Mouse (Mus musculus) midbrain, embryonic 14.5 days (tissue): Measurements from ENCODE around the gene Btbd2. TPM values are rescaled to one million over a fixed set of nuclear protein-coding genes. Genes with fewer than 3 reads are reported as not detected.
A peak's percentile ranks its signal among the peaks of the same experiment; 100 is the strongest.
"Not testable (repeated sequence)": the region's sequence is repeated elsewhere in the genome, so short reads cannot be mapped to it uniquely, and the experiment has no call there.

ENCODE experiments used
- ATAC-seq: fragments of 200-750 bp; cut with Nextera tagmentation; 2 replicates; pipeline ENCODE4 v1.8.0; 2017; ENCODE audit warnings: moderate number of reproducible peaks, moderate library complexity; ENCODE audit not compliant: low FRiP score, low TSS enrichment
- DNase-seq: peaks from one replicate; pipeline ENCODE4 v3.0.0-alpha.2; 2015
- H3K27ac ChIP-seq: fragments of 300-500 bp; sonication (generic); replicated peaks from 2 replicates; pipeline ENCODE4 v1.5.1; 2014; ENCODE audit warnings: mild to moderate bottlenecking, low read depth, low read length, moderate library complexity
- H3K27me3 ChIP-seq: fragments of 300-500 bp; sonication (generic); 2 replicates; pipeline ENCODE4 v1.6.1; 2014; ENCODE audit warnings: low read length, control low read depth, mixed read lengths; ENCODE audit not compliant: control insufficient read depth, insufficient read depth
- H3K36me3 ChIP-seq: fragments of 300-500 bp; sonication (generic); 2 replicates; pipeline ENCODE4 v1.6.1; 2014; ENCODE audit warnings: low read length, control low read depth; ENCODE audit not compliant: control insufficient read depth, insufficient read depth
- H3K4me1 ChIP-seq: fragments of 300-500 bp; sonication (generic); 2 replicates; pipeline ENCODE4 v1.6.1; 2014; ENCODE audit warnings: mild to moderate bottlenecking, antibody characterized with exemption, low read length, control low read depth; ENCODE audit not compliant: control insufficient read depth, insufficient read depth
- H3K4me2 ChIP-seq: fragments of 300-500 bp; sonication (generic); 2 replicates; pipeline ENCODE4 v1.6.1; 2014; ENCODE audit warnings: mild to moderate bottlenecking, low read length, moderate library complexity
- H3K4me3 ChIP-seq: fragments of 300-500 bp; sonication (generic); replicated peaks from 2 replicates; pipeline ENCODE4 v1.5.1; 2014; ENCODE audit warnings: low read depth, low read length
- H3K9ac ChIP-seq: fragments of 300-500 bp; sonication (generic); replicated peaks from 2 replicates; pipeline ENCODE4 v1.6.1; 2014; ENCODE audit warnings: mild to moderate bottlenecking, low read length, moderate library complexity
- H3K9me3 ChIP-seq: fragments of 300-500 bp; sonication (generic); 2 replicates; pipeline ENCODE4 v1.6.1; 2016; ENCODE audit warnings: low read length, control low read depth, mixed read lengths; ENCODE audit not compliant: control insufficient read depth
- WGBS: fragments of 180-500 bp; shearing (Covaris S2); extraction: QIAGEN DNeasy Blood & Tissue Kit; methylation state at CpG from one replicate; pipeline ENCODE4 v1.1.7; 2014; 5-methylcytosine and 5-hydroxymethylcytosine counted together
- polyA plus RNA-seq: library from polyadenylated mRNA; unstranded; fragments of >200 nt; fragmentation: Nextera tagmentation; extraction: Ambion mirVana; gene quantifications from 2 replicates; pipeline ENCODE4 v1.2.1, GENCODE M21; 2014

Btbd2 gene
- polyA plus RNA-seq, 1 experiment from 2014 or later: 80.1 TPM

GRCm38 (mm10) chr10:80649910-80650309, 7.0 kb downstream of the Btbd2 start:
- not testable (repeated sequence) for H3K4me2 ChIP-seq, H3K27me3 ChIP-seq, DNase-seq, H3K4me3 ChIP-seq, H3K4me1 ChIP-seq, ATAC-seq, H3K27ac ChIP-seq, H3K9ac ChIP-seq, H3K9me3 ChIP-seq
- WGBS: 94% methylated on average over 6 of the region's 6 CpGs
- H3K36me3 ChIP-seq: peaks cover 41% of the 10 kb centered on the region

- ATAC-seq (no peak), DNase-seq (no peak)
- 94% methylated on average over 10 of the region's 10 CpGs for WGBS
- no peaks in the 10 kb centered on the region for H3K9me3 ChIP-seq
- H3K4me1 ChIP-seq: no peaks in the 10 kb centered on the region
- no peak overlapping the region for H3K9ac ChIP-seq
- no peak overlapping the region for H3K4me3 ChIP-seq
- H3K36me3 ChIP-seq: peaks cover 68% of the 10 kb centered on the region
- no peaks in the 10 kb centered on the region for H3K27me3 ChIP-seq
- H3K4me2 ChIP-seq: no peak overlapping the region
- no peak overlapping the region for H3K27ac ChIP-seq
These were observed 9.9 kb downstream of the Btbd2 start for GRCm38 (mm10) chr10:80646936-80647335.

- WGBS: 90% methylated on average over 6 of the region's 6 CpGs
- peaks cover 69% of the 10 kb centered on the region for H3K36me3 ChIP-seq
These were observed 21.5 kb downstream of the Btbd2 start for GRCm38 (mm10) chr10:80635345-80635744.

GRCm38 (mm10) chr10:80628925-80629324, 27.9 kb downstream of the Btbd2 start:
- ATAC-seq (no peak), DNase-seq (no peak)
- H3K4me3 ChIP-seq: no peak overlapping the region
- H3K27me3 ChIP-seq: no peaks in the 10 kb centered on the region
- H3K36me3 ChIP-seq: peaks cover 5% of the 10 kb centered on the region; the same call in 1 of the 2 replicates
- no peak overlapping the region for H3K9ac ChIP-seq
- no peaks in the 10 kb centered on the region for H3K9me3 ChIP-seq
- no peak overlapping the region for H3K4me2 ChIP-seq
- WGBS: 82% methylated on average over 9 of the region's 9 CpGs
- no peak overlapping the region for H3K27ac ChIP-seq
- H3K4me1 ChIP-seq: peaks cover 9% of the 10 kb centered on the region

More at GRCm38 (mm10) chr10:80635345-80635744, 21.5 kb downstream of the Btbd2 start:
- DNase-seq (no peak), ATAC-seq (no peak)
- Histone ChIP-seq H3K4me3 (no peak overlapping the region), H3K4me2 (no peak overlapping the region), H3K9me3 (no peaks in the 10 kb centered on the region), H3K4me1 (no peaks in the 10 kb centered on the region), H3K27ac (no peak overlapping the region), H3K9ac (no peak overlapping the region), H3K27me3 (no peaks in the 10 kb centered on the region)

- H3K36me3 ChIP-seq: 0 out of 2 replicates have a peak, but pooled peaks cover 3% of the 10 kb centered on the region
- no peak for ATAC-seq
- no peaks in the 10 kb centered on the region for H3K9me3 ChIP-seq
- H3K27me3 ChIP-seq: no peaks in the 10 kb centered on the region
- H3K4me2 ChIP-seq: no peak overlapping the region
- H3K4me1 ChIP-seq: peaks cover 18% of the 10 kb centered on the region
- H3K4me3 ChIP-seq: no peak overlapping the region
- WGBS: 72% methylated on average over 2 of the region's 2 CpGs
- H3K27ac ChIP-seq: no peak overlapping the region
- no peak for DNase-seq
- H3K9ac ChIP-seq: no peak overlapping the region
These were observed 29.2 kb downstream of the Btbd2 start for GRCm38 (mm10) chr10:80627685-80628084.

- no peak for ATAC-seq
- no peaks in the 10 kb centered on the region for H3K9me3 ChIP-seq
- no peak overlapping the region for H3K4me2 ChIP-seq
- H3K4me1 ChIP-seq: peaks cover 22% of the 10 kb centered on the region
- H3K36me3 ChIP-seq: no peaks in the 10 kb centered on the region
- WGBS: 97% methylated on average over 4 of the region's 4 CpGs
- no peak for DNase-seq
- H3K4me3 ChIP-seq: no peak overlapping the region
- no peaks in the 10 kb centered on the region for H3K27me3 ChIP-seq
- no peak overlapping the region for H3K27ac ChIP-seq
- H3K9ac ChIP-seq: no peak overlapping the region
These were observed 31.1 kb downstream of the Btbd2 start for GRCm38 (mm10) chr10:80625764-80626163.

- Histone ChIP-seq H3K36me3 (no peaks in the 10 kb centered on the region), H3K27me3 (no peaks in the 10 kb centered on the region), H3K4me2 (peak overlapping the region; percentile 98), H3K4me1 (peaks cover 22% of the 10 kb centered on the region), H3K27ac (peak overlapping the region; percentile 97), H3K9ac (peak overlapping the region; percentile 86), H3K4me3 (peak overlapping the region; percentile 78), H3K9me3 (no peaks in the 10 kb centered on the region)
- no peak for ATAC-seq
- peak; percentile 28 for DNase-seq
- WGBS: 17% methylated on average over 15 of the region's 15 CpGs
These were observed 33.2 kb downstream of the Btbd2 start for GRCm38 (mm10) chr10:80623457-80624191.

- ATAC-seq: peak; percentile 6
- Histone ChIP-seq H3K4me2 (peak within 1 kb of the TSS; percentile 98), H3K9me3 (no peaks in the 10 kb centered on the region), H3K36me3 (no peaks in the 10 kb centered on the region), H3K27me3 (no peaks in the 10 kb centered on the region), H3K9ac (peak within 1 kb of the TSS; percentile 86), H3K4me1 (peaks cover 22% of the 10 kb centered on the region), H3K4me3 (peak within 1 kb of the TSS; percentile 78), H3K27ac (peak within 1 kb of the TSS; percentile 97)
- under 1% methylated on average over 85 of the region's 85 CpGs for WGBS
- DNase-seq: no peak
These were observed 34.0 kb downstream of the Btbd2 start, which contains the start of gene Csnk1g2 for GRCm38 (mm10) chr10:80622661-80623456. Gene Csnk1g2 (plus strand): TSS chr10:80622838.
